In genomic region chr15:80081801-80082546, GRCm38 (mm10) we compare ENCODE assay signal across 8 mouse cellular contexts. TPM values are rescaled to one million over a fixed set of nuclear protein-coding genes. Genes with fewer than 3 reads are reported as not detected.
DNase-seq lines count a peak whose midpoint lies in the region; ATAC-seq and TF ChIP-seq lines count a peak whose summit lies in the region.

No protein-coding gene starts in this region.

- ATAC-seq in erythroblast, adult 5-6 weeks (replicated peaks; ENCODE audit: low FRiP score, poor library complexity, severe bottlenecking) = no peak
- ATAC-seq in liver, embryonic 13.5 days (ENCODE audit: low read depth) = no peak
- no peak for ATAC-seq in inflammation-experienced regulatory T-cells, adult 6 months

- H3K4me1 ChIP-seq in erythroblast, embryonic 14.5 days (ENCODE audit: control insufficient read depth) = peaks cover 70% of the 10 kb centered on the region
- H3K4me1 ChIP-seq in E14TG2a.4 (replicated peaks; ENCODE audit: low read depth, low read length) = peaks cover 31% of the 10 kb centered on the region
- H3K4me1 ChIP-seq in forebrain, embryonic 10.5 days = peaks cover 28% of the 10 kb centered on the region
- H3K4me1 ChIP-seq in liver, embryonic 13.5 days (replicated peaks) = peaks cover 59% of the 10 kb centered on the region

- H3K4me2 ChIP-seq in liver, embryonic 13.5 days = peak overlapping the region; percentile 90

- H3K9ac ChIP-seq in liver, embryonic 13.5 days = peak overlapping the region; percentile 95

- peak overlapping the region; percentile 93 for H3K27ac ChIP-seq in forebrain, embryonic 10.5 days
- H3K27ac ChIP-seq in liver, embryonic 13.5 days = peak overlapping the region; percentile 94

- 8% methylated on average over 11 of the region's 11 CpGs for WGBS in forebrain, embryonic 10.5 days
- 2% methylated on average over 11 of the region's 11 CpGs for WGBS in liver, embryonic 13.5 days (ENCODE audit: insufficient replicate concordance)

- peak overlapping the region; percentile 100 for H3K4me3 ChIP-seq in erythroblast, embryonic 14.5 days (replicated peaks)
- peak overlapping the region; percentile 97 for H3K4me3 ChIP-seq in E14TG2a.4 (replicated peaks; ENCODE audit: low read length)
- H3K4me3 ChIP-seq in forebrain, embryonic 10.5 days = peak overlapping the region; percentile 71
- peak overlapping the region; percentile 87 for H3K4me3 ChIP-seq in liver, embryonic 13.5 days (replicated peaks)

- peaks cover 7% of the 10 kb centered on the region for H3K9me3 ChIP-seq in erythroblast, embryonic 14.5 days (ENCODE audit: control insufficient read depth, low read length)
- peaks cover 4% of the 10 kb centered on the region for H3K9me3 ChIP-seq in E14TG2a.4 (ENCODE audit: low read length)
- peaks cover 3% of the 10 kb centered on the region; the same call in 1 of the 2 replicates for H3K9me3 ChIP-seq in forebrain, embryonic 10.5 days
- peaks cover 4% of the 10 kb centered on the region; the same call in 1 of the 2 replicates for H3K9me3 ChIP-seq in liver, embryonic 13.5 days (replicated peaks)

- H3K27me3 ChIP-seq in erythroblast, embryonic 14.5 days (ENCODE audit: control insufficient read depth) = no peaks in the 10 kb centered on the region
- no peaks in the 10 kb centered on the region for H3K27me3 ChIP-seq in E14TG2a.4 (ENCODE audit: insufficient read depth, low read length)
- no peaks in the 10 kb centered on the region for H3K27me3 ChIP-seq in forebrain, embryonic 10.5 days (ENCODE audit: poor library complexity, severe bottlenecking)
- no peaks in the 10 kb centered on the region for H3K27me3 ChIP-seq in liver, embryonic 13.5 days

- no peak for DNase-seq in forebrain, embryonic 10.5 days (ENCODE audit: extremely low spot score, low spot score)
- DNase-seq in liver, embryonic 13.5 days = no peak
- DNase-seq in right cerebral cortex, postnatal 4 days = no peak
- no peak for DNase-seq in urinary bladder, adult 2 months (ENCODE audit: low spot score)

- TF ChIP-seq CTCF in E14TG2a.4 (conservative IDR thresholded peaks at IDR 0.05; ENCODE audit: low read length) = no peak

- H3K36me3 ChIP-seq in erythroblast, embryonic 14.5 days (ENCODE audit: control insufficient read depth) = peaks cover 68% of the 10 kb centered on the region
- H3K36me3 ChIP-seq in E14TG2a.4 (ENCODE audit: insufficient read depth, low read length) = peaks cover 61% of the 10 kb centered on the region
- peaks cover 56% of the 10 kb centered on the region for H3K36me3 ChIP-seq in forebrain, embryonic 10.5 days (replicated peaks)
- peaks cover 56% of the 10 kb centered on the region for H3K36me3 ChIP-seq in liver, embryonic 13.5 days

RNA-seq across cellular contexts. Expression of gene Syngr1, which starts 9.2 kb away (rescaled TPM):
- polyA plus RNA-seq in erythroblast, embryonic 14.5 days (2012) = 0.41 and 1.5 TPM in 2 replicates
- total RNA-seq in erythroblast, adult 5-6 weeks (2015; ENCODE audit: low replicate concordance) = 5.8 and 8.6 TPM in 2 replicates
- 6.0 and 7.1 TPM in 2 replicates for total RNA-seq in erythroblast, adult 5-6 weeks (2017; ENCODE audit: low replicate concordance)
- polyA plus RNA-seq in forebrain, embryonic 10.5 days (2016; fragmentation: Nextera tagmentation; extraction: Ambion mirVana) = 10.5 and 11.2 TPM in 2 replicates
- 16.0 and 20.5 TPM in 2 replicates for polyA plus RNA-seq in liver, embryonic 13.5 days (2015; fragmentation: Nextera tagmentation; extraction: Ambion mirVana)
- 1 to 10 TPM in 1 of 3 experiments, under 1 TPM in 1, not detected in 1; 0.77 to 1.7 TPM for polyA plus RNA-seq in inflammation-experienced regulatory T-cells, adult 6 months (2017; shearing (Covaris generic))
- polyA plus RNA-seq in urinary bladder, adult 2 months (2012; rRNA removed) = 54.2 and 62.1 TPM in 2 replicates

RNA-seq across cellular contexts. Expression of gene Rpl3, which starts 9.7 kb away (rescaled TPM):
- 12.0 and 25.2 TPM in 2 replicates for polyA plus RNA-seq in erythroblast, embryonic 14.5 days (2012)
- 449 and 474 TPM in 2 replicates for total RNA-seq in erythroblast, adult 5-6 weeks (2015; ENCODE audit: low replicate concordance)
- total RNA-seq in erythroblast, adult 5-6 weeks (2017; ENCODE audit: low replicate concordance) = 532 and 676 TPM in 2 replicates
- 1,023 and 1,061 TPM in 2 replicates for polyA plus RNA-seq in forebrain, embryonic 10.5 days (2016; fragmentation: Nextera tagmentation; extraction: Ambion mirVana)
- 807 and 835 TPM in 2 replicates for polyA plus RNA-seq in liver, embryonic 13.5 days (2015; fragmentation: Nextera tagmentation; extraction: Ambion mirVana)
- 1,000 to 10,000 TPM; 2,844 to 4,969 (median 3,861) TPM for polyA plus RNA-seq in inflammation-experienced regulatory T-cells, adult 6 months (2017; shearing (Covaris generic))
- 1,075 and 1,270 TPM in 2 replicates for polyA plus RNA-seq in urinary bladder, adult 2 months (2012; rRNA removed)

RNA-seq across cellular contexts. Expression of gene Tab1, which starts 51.0 kb away (rescaled TPM):
- 2.2 and 3.3 TPM in 2 replicates for polyA plus RNA-seq in erythroblast, embryonic 14.5 days (2012)
- total RNA-seq in erythroblast, adult 5-6 weeks (2015; ENCODE audit: low replicate concordance) = 0.58 and 10.9 TPM in 2 replicates
- total RNA-seq in erythroblast, adult 5-6 weeks (2017; ENCODE audit: low replicate concordance) = 6.5 and 13.5 TPM in 2 replicates
- 40.8 and 42.8 TPM in 2 replicates for polyA plus RNA-seq in forebrain, embryonic 10.5 days (2016; fragmentation: Nextera tagmentation; extraction: Ambion mirVana)
- 12.5 and 12.9 TPM in 2 replicates for polyA plus RNA-seq in liver, embryonic 13.5 days (2015; fragmentation: Nextera tagmentation; extraction: Ambion mirVana)
- 10 to 100 TPM; 12.2 to 15.9 (median 12.3) TPM for polyA plus RNA-seq in inflammation-experienced regulatory T-cells, adult 6 months (2017; shearing (Covaris generic))
- 33.5 and 36.7 TPM in 2 replicates for polyA plus RNA-seq in urinary bladder, adult 2 months (2012; rRNA removed)

Comparison
In these comparisons a context has a peak if more than half of its experiments do, and no peak if none do; other contexts are left out.
1. RNA of gene Rpl3, which starts 9.7 kb away (polyA plus RNA-seq): 2,844 to 4,969 TPM in inflammation-experienced regulatory T-cells, adult 6 months, 1,075 to 1,270 TPM in urinary bladder, adult 2 months, 1,023 to 1,061 TPM in forebrain, embryonic 10.5 days and 807 to 835 TPM in liver, embryonic 13.5 days; 12.0 to 25.2 TPM in erythroblast, embryonic 14.5 days; every median in the first group is over 10 times any median in the second.
2. Peak in every context shown above with its lines, with median percentiles within 50 percentile points of each other: H3K4me3 ChIP-seq.